Mouse (Mus musculus): ENCODE results near the gene Neurl1a. TPM values are rescaled to one million over a fixed set of nuclear protein-coding genes. Genes with fewer than 3 reads are reported as not detected.
A peak's percentile ranks its signal among the peaks of the same experiment; 100 is the strongest.

Neurl1a gene
- polyA plus RNA-seq, 1 experiment from 2014 or later: 15.0 TPM

- Histone ChIP-seq H3K36me3 (ENCODE audit: control insufficient read depth, insufficient read depth, low read length) (no peaks in the 10 kb centered on the region), H3K9ac (ENCODE audit: low read depth, low read length) (no peak overlapping the region), H3K4me3 (ENCODE audit: low read length) (no peak overlapping the region), H3K9me3 (ENCODE audit: control insufficient read depth, low read length) (no peaks in the 10 kb centered on the region), H3K4me2 (ENCODE audit: low read length) (no peak overlapping the region), H3K4me1 (ENCODE audit: control insufficient read depth, insufficient read depth, low read depth, low read length) (no peaks in the 10 kb centered on the region), H3K27me3 (replicated peaks; ENCODE audit: control insufficient read depth, insufficient read depth, low read length) (no peaks in the 10 kb centered on the region), H3K27ac (ENCODE audit: low read depth, low read length) (no peak overlapping the region)
- no peak for ATAC-seq
- 73% methylated on average over 7 of the region's 7 CpGs for WGBS
Measured at GRCm38 (mm10) chr19:47240957-47241356, 62.3 kb downstream of the Neurl1a start.

GRCm38 (mm10) chr19:47242227-47242626 lies 63.6 kb downstream of the Neurl1a start:
- Histone ChIP-seq H3K27ac (ENCODE audit: low read depth, low read length) (no peak overlapping the region), H3K36me3 (ENCODE audit: control insufficient read depth, insufficient read depth, low read length) (no peaks in the 10 kb centered on the region), H3K9me3 (ENCODE audit: control insufficient read depth, low read length) (no peaks in the 10 kb centered on the region), H3K4me3 (ENCODE audit: low read length) (no peak overlapping the region), H3K27me3 (replicated peaks; ENCODE audit: control insufficient read depth, insufficient read depth, low read length) (no peaks in the 10 kb centered on the region), H3K4me2 (ENCODE audit: low read length) (no peak overlapping the region), H3K4me1 (ENCODE audit: control insufficient read depth, insufficient read depth, low read depth, low read length) (no peaks in the 10 kb centered on the region), H3K9ac (ENCODE audit: low read depth, low read length) (no peak overlapping the region)
- WGBS: 87% methylated on average over 4 of the region's 4 CpGs
- no peak for ATAC-seq

GRCm38 (mm10) chr19:47245512-47245911 lies 66.9 kb downstream of the Neurl1a start:
- Histone ChIP-seq H3K27me3 (replicated peaks; ENCODE audit: control insufficient read depth, insufficient read depth, low read length) (no peaks in the 10 kb centered on the region), H3K4me3 (ENCODE audit: low read length) (no peak overlapping the region), H3K9me3 (ENCODE audit: control insufficient read depth, low read length) (no peaks in the 10 kb centered on the region), H3K27ac (ENCODE audit: low read depth, low read length) (no peak overlapping the region), H3K4me1 (ENCODE audit: control insufficient read depth, insufficient read depth, low read depth, low read length) (no peaks in the 10 kb centered on the region), H3K36me3 (ENCODE audit: control insufficient read depth, insufficient read depth, low read length) (no peaks in the 10 kb centered on the region), H3K4me2 (ENCODE audit: low read length) (no peak overlapping the region), H3K9ac (ENCODE audit: low read depth, low read length) (no peak overlapping the region)
- ATAC-seq: no peak
- WGBS: 64% methylated on average over 8 of the region's 8 CpGs

- no peaks in the 10 kb centered on the region for H3K36me3 ChIP-seq (ENCODE audit: control insufficient read depth, insufficient read depth, low read length)
Measured at GRCm38 (mm10) chr19:47247791-47248190, 69.2 kb downstream of the Neurl1a start.

GRCm38 (mm10) chr19:47248296-47248695 lies 69.7 kb downstream of the Neurl1a start:
- H3K27me3 ChIP-seq (replicated peaks; ENCODE audit: control insufficient read depth, insufficient read depth, low read length): peaks cover 10% of the 10 kb centered on the region
- H3K4me1 ChIP-seq (ENCODE audit: control insufficient read depth, insufficient read depth, low read depth, low read length): peaks cover 4% of the 10 kb centered on the region
- ATAC-seq: no peak
- H3K9ac ChIP-seq (ENCODE audit: low read depth, low read length): no peak overlapping the region
- 81% methylated on average over 7 of the region's 7 CpGs for WGBS
- no peak overlapping the region for H3K4me3 ChIP-seq (ENCODE audit: low read length)
- no peaks in the 10 kb centered on the region for H3K36me3 ChIP-seq (ENCODE audit: control insufficient read depth, insufficient read depth, low read length)
- no peak overlapping the region for H3K27ac ChIP-seq (ENCODE audit: low read depth, low read length)
- no peak overlapping the region for H3K4me2 ChIP-seq (ENCODE audit: low read length)
- no peaks in the 10 kb centered on the region for H3K9me3 ChIP-seq (ENCODE audit: control insufficient read depth, low read length)

More at GRCm38 (mm10) chr19:47247791-47248190, 69.2 kb downstream of the Neurl1a start:
- no peak overlapping the region for H3K4me3 ChIP-seq (ENCODE audit: low read length)
- H3K27ac ChIP-seq (ENCODE audit: low read depth, low read length): no peak overlapping the region
- H3K4me1 ChIP-seq (ENCODE audit: control insufficient read depth, insufficient read depth, low read depth, low read length): no peaks in the 10 kb centered on the region
- H3K4me2 ChIP-seq (ENCODE audit: low read length): no peak overlapping the region
- H3K9ac ChIP-seq (ENCODE audit: low read depth, low read length): no peak overlapping the region
- WGBS: 54% methylated on average over 11 of the region's 11 CpGs
- H3K27me3 ChIP-seq (replicated peaks; ENCODE audit: control insufficient read depth, insufficient read depth, low read length): peaks cover 9% of the 10 kb centered on the region
- H3K9me3 ChIP-seq (ENCODE audit: control insufficient read depth, low read length): no peaks in the 10 kb centered on the region
- ATAC-seq: no peak

GRCm38 (mm10) chr19:47248906-47249568 lies 70.4 kb downstream of the Neurl1a start:
- Histone ChIP-seq H3K27me3 (replicated peaks; ENCODE audit: control insufficient read depth, insufficient read depth, low read length) (peaks cover 17% of the 10 kb centered on the region), H3K9me3 (ENCODE audit: control insufficient read depth, low read length) (no peaks in the 10 kb centered on the region), H3K4me2 (ENCODE audit: low read length) (no peak overlapping the region), H3K36me3 (ENCODE audit: control insufficient read depth, insufficient read depth, low read length) (no peaks in the 10 kb centered on the region), H3K9ac (ENCODE audit: low read depth, low read length) (no peak overlapping the region), H3K4me3 (ENCODE audit: low read length) (no peak overlapping the region), H3K4me1 (ENCODE audit: control insufficient read depth, insufficient read depth, low read depth, low read length) (peaks cover 7% of the 10 kb centered on the region), H3K27ac (ENCODE audit: low read depth, low read length) (no peak overlapping the region)
- ATAC-seq: no peak
- 68% methylated on average over 16 of the region's 16 CpGs for WGBS

GRCm38 (mm10) chr19:47250931-47251330 lies 72.3 kb downstream of the Neurl1a start:
- Histone ChIP-seq H3K27ac (ENCODE audit: low read depth, low read length) (no peak overlapping the region), H3K4me3 (ENCODE audit: low read length) (no peak overlapping the region), H3K9me3 (ENCODE audit: control insufficient read depth, low read length) (no peaks in the 10 kb centered on the region), H3K27me3 (replicated peaks; ENCODE audit: control insufficient read depth, insufficient read depth, low read length) (peaks cover 18% of the 10 kb centered on the region), H3K36me3 (ENCODE audit: control insufficient read depth, insufficient read depth, low read length) (no peaks in the 10 kb centered on the region), H3K4me2 (ENCODE audit: low read length) (no peak overlapping the region), H3K4me1 (ENCODE audit: control insufficient read depth, insufficient read depth, low read depth, low read length) (peaks cover 7% of the 10 kb centered on the region), H3K9ac (ENCODE audit: low read depth, low read length) (no peak overlapping the region)
- WGBS: 35% methylated on average over 6 of the region's 6 CpGs
- no peak for ATAC-seq

- Histone ChIP-seq H3K4me3 (ENCODE audit: low read length) (peak overlapping the region; percentile 39), H3K4me2 (ENCODE audit: low read length) (peak overlapping the region; percentile 57), H3K27ac (ENCODE audit: low read depth, low read length) (no peak overlapping the region), H3K36me3 (ENCODE audit: control insufficient read depth, insufficient read depth, low read length) (no peaks in the 10 kb centered on the region), H3K9ac (ENCODE audit: low read depth, low read length) (peak overlapping the region; percentile 48), H3K27me3 (replicated peaks; ENCODE audit: control insufficient read depth, insufficient read depth, low read length) (peaks cover 18% of the 10 kb centered on the region), H3K4me1 (ENCODE audit: control insufficient read depth, insufficient read depth, low read depth, low read length) (peaks cover 7% of the 10 kb centered on the region), H3K9me3 (ENCODE audit: control insufficient read depth, low read length) (no peaks in the 10 kb centered on the region)
- ATAC-seq: peak; percentile 43; the same call in 1 of the 2 replicates
- 4% methylated on average over 88 of the region's 90 CpGs for WGBS
Measured at GRCm38 (mm10) chr19:47253053-47253628, 74.5 kb downstream of the Neurl1a start.

- Histone ChIP-seq H3K9me3 (ENCODE audit: control insufficient read depth, low read length) (no peaks in the 10 kb centered on the region), H3K27ac (ENCODE audit: low read depth, low read length) (no peak overlapping the region), H3K4me3 (ENCODE audit: low read length) (no peak overlapping the region), H3K27me3 (replicated peaks; ENCODE audit: control insufficient read depth, insufficient read depth, low read length) (peaks cover 18% of the 10 kb centered on the region), H3K4me2 (ENCODE audit: low read length) (no peak overlapping the region), H3K36me3 (ENCODE audit: control insufficient read depth, insufficient read depth, low read length) (no peaks in the 10 kb centered on the region), H3K4me1 (ENCODE audit: control insufficient read depth, insufficient read depth, low read depth, low read length) (peaks cover 7% of the 10 kb centered on the region), H3K9ac (ENCODE audit: low read depth, low read length) (no peak overlapping the region)
- 68% methylated on average over 2 of the region's 2 CpGs for WGBS
- no peak for ATAC-seq
Measured at GRCm38 (mm10) chr19:47255036-47255435, 76.4 kb downstream of the Neurl1a start.
